Mouse (Mus musculus): ENCODE measurements around the gene Zfp354b.

Zfp354b gene

GRCm38 (mm10) chr11:50886231-50886932, 45.1 kb downstream of the Zfp354b start:
- peak; percentile 20 for DNase-seq (ENCODE audit: low read depth, low spot score)

- DNase-seq (ENCODE audit: low read depth, low spot score) = peak; percentile 16
Measured at GRCm38 (mm10) chr11:50883756-50884155, 47.7 kb downstream of the Zfp354b start.

GRCm38 (mm10) chr11:50878641-50879040, 52.8 kb downstream of the Zfp354b start:
- DNase-seq (ENCODE audit: low read depth, low spot score) = no peak
